Mouse (Mus musculus) NIH3T3 (cell line): ENCODE data around the gene Cldn2.
"Not testable (repeated sequence)": the region's sequence is repeated elsewhere in the genome, so short reads cannot be mapped to it uniquely, and the experiment has no call there.

ENCODE experiments used
- DNase-seq: peaks from one replicate; pipeline ENCODE4 v3.0.0-alpha.2; 2012; ENCODE audit warnings: low read depth

Gene Cldn2

DNA sequence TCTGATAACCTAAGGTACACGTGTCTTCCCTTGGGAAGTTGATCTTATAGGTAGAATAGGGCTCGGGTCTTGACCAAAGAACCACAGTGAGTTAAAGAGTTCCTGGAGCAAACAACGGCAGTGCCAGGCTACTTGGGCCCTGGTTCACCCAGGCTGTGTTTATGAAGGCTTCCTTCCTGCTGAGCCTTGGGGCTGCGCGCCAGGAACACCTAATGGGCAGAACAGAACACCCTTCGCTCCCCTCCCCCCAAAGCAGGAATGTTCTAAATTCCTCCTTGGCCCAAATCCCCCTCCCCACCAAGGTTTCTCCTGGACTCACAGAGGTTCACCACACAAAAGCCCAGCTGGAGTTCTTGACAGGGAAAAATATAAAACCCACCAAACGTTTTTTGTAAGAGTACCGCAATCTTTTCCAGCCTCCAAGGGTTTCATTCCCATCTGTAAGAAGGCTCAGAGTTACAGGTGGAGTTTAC lies at the start of gene Cldn2:
TSS of gene Cldn2 (plus strand) at position 423 of the 473 bp plus-strand sequence.
- DNase-seq: no peak

- peak; percentile 59 for DNase-seq
Observed at GRCm38 (mm10) chrX:139751855-139752254, 48.8 kb upstream of the Cldn2 start.

- DNase-seq: not testable (repeated sequence)
Observed at GRCm38 (mm10) chrX:139758634-139759033, 42.0 kb upstream of the Cldn2 start.

DNA sequence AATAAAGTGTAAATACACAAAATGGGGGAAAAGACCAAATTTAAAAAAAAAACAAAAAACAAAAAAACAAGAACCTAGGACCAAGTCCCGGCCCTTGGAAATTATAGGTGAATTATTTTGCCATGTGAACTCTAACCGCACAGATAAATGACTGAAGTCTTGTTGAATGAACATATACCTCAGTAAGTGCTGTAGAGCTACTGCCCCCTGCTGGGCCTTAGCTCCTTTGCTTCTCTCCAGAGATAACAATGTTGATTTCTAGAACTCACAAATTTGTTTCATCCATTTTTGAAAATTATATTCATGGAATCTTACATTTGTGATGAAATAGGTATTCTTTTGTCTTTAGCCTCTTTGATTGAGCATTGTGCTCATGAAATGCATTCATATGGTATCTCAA lies 38.1 kb upstream of the Cldn2 start:
- peak; percentile 66 for DNase-seq

- DNase-seq: no peak
Observed at GRCm38 (mm10) chrX:139769975-139770637, 30.5 kb upstream of the Cldn2 start.

GRCm38 (mm10) chrX:139774309-139775083 lies 26.1 kb upstream of the Cldn2 start:
- peak; percentile 78 for DNase-seq

DNA sequence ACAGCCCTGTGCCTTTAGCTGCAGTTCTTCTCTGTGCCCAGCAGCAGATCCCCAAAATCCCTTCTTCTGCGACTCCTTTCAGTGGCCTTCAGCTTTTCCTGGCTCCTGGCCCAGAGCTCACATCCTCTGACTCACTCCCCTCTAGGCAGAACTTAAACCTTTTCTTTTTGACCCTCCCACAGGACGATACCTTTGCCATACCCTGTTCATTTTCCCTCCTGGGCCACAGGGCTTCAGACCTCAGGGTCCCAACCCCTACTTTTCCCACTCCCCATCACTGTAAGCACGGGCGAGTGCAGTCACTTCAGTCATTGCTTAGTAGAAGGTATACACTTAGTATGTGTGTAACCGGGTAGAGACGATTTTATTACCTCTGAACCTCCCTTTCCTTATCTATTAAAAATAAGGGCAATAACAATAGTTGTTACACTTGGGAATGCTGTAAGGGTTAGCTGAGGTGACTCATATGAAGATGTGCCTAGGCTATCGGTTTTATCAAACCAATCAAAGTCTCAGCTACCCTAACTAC lies 25.5 kb upstream of the Cldn2 start:
- peak; percentile 72 for DNase-seq

DNA sequence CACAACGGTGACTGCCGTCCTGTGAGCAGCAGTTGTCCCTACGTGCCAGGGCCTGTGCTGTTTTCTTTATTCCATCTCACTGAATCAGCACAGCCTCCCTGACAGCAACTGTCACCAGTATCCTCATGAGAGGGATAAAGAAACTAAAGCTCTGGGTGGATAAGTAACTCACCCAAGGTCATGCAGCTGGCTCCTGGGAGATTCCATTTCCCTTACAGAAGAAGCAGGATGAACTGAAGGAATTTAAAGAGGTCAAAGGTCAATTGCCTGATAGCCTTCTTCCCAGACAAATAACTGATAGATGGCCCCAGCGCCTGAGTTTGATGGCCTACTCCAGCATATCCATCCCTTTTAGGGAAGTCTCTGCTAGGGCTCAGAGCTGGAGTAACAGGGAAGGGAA lies 23.3 kb upstream of the Cldn2 start:
- DNase-seq: no peak

GRCm38 (mm10) chrX:139778886-139779285 lies 21.7 kb upstream of the Cldn2 start:
- DNase-seq: no peak

GRCm38 (mm10) chrX:139779401-139779800 lies 21.2 kb upstream of the Cldn2 start:
- peak; percentile 11 for DNase-seq

GRCm38 (mm10) chrX:139780988-139781387 lies 19.6 kb upstream of the Cldn2 start:
- no peak for DNase-seq

DNA sequence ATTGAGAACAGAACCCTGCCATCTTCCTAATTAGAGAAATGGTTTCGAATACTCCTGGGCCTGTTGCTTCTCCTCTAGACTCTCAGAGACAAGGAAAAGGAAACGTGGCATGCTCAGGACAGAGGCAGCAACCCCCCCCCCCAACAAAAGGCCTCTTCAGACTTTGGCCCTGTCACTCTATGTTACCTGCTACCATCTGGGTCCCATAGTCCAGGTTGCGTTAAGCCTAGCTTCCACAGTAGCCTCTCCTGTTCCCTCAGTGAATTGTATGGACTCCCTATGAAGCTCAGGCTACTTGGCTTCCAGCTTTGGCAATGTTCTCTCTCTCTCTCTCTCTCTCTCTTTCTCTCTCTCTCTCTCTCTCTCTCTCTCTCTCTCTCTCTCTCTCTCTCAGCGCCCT lies 19.1 kb upstream of the Cldn2 start:
- no peak for DNase-seq

- no peak for DNase-seq
Observed at GRCm38 (mm10) chrX:139782278-139783044, 18.2 kb upstream of the Cldn2 start, which contains the start of gene Ripply1. Gene Ripply1, minus strand, starts transcription at chrX:139782353.

GRCm38 (mm10) chrX:139783045-139783422 lies 17.6 kb upstream of the Cldn2 start:
- DNase-seq: peak; percentile 41

DNA sequence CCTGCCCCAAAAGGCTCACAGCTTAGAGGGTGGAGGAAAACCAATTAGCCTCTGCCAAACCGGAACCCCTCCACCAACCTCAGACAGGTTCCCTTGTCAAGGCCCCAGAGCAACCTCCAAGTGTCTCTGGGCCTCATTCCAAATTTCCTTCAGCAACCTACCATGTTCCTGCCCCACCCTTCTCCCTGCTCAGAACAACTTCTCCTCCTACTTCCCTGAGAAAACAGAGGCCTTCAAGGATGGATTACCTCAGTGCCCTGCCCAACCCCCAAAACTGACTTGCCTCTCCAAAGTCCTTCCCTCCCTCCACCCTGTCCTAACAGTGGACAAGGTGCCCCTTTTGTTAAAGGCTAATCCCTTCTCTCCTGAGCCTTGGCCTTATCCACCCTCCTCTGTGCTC lies 14.9 kb upstream of the Cldn2 start:
- DNase-seq: no peak

GRCm38 (mm10) chrX:139794072-139794845 lies 6.4 kb upstream of the Cldn2 start:
- DNase-seq: no peak

- DNase-seq: no peak
Observed at GRCm38 (mm10) chrX:139796037-139796436, 4.6 kb upstream of the Cldn2 start.

DNA sequence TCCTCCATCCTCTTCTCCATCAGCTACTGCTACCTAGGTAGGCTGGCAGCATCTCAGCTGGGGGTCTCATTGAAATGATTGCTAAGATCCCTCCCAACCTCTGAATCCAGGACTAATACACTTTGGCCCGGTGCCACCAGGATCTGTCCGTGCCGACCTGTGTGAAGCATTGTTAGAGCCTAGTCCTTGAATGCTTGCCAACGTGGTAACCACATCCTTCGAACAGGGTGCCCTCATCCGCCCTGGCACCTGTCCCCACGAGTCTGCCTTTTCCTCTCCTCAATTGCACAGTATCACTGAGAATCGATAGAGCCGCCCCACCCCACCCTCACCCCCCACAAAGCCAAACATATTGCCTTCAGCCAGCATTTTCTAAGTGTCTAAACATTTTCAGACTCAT lies 2.8 kb upstream of the Cldn2 start:
- no peak for DNase-seq

GRCm38 (mm10) chrX:139799953-139800352 lies 675 bp upstream of the Cldn2 start:
- DNase-seq: no peak

GRCm38 (mm10) chrX:139803028-139803427 lies 2.4 kb downstream of the Cldn2 start:
- DNase-seq: no peak

- DNase-seq: no peak
Observed at GRCm38 (mm10) chrX:139805918-139806317, 5.3 kb downstream of the Cldn2 start.

GRCm38 (mm10) chrX:139807391-139807790 lies 6.8 kb downstream of the Cldn2 start:
- peak; percentile 8 for DNase-seq
